Mouse (Mus musculus) heart, adult 18-20 months (tissue): ENCODE results near the gene Olfr657. TPM values are rescaled to one million over a fixed set of nuclear protein-coding genes. Genes with fewer than 3 reads are reported as not detected.
A peak's percentile ranks its signal among the peaks of the same experiment; 100 is the strongest.

Experiments
- DNase-seq, 2 experiments: peaks; one replicate each; pipeline ENCODE4 v3.0.0; 2021 to 2022; ENCODE audit warnings: mixed read lengths in 1 of 2
- long read RNA-seq, 2 experiments: library from polyadenylated mRNA; stranded (forward); transcript quantifications; one replicate each; pipeline ENCODE4 v2.0.0; 2021
- total RNA-seq, 2 experiments: library from RNA; stranded (reverse); gene quantifications; 2 replicates each; pipeline ENCODE4 v1.2.3; 2021

The Olfr657 gene
- not detected for total RNA-seq
- long read RNA-seq, experiment 1, result 0 reads
- long read RNA-seq, experiment 2, result 0 reads

DNA sequence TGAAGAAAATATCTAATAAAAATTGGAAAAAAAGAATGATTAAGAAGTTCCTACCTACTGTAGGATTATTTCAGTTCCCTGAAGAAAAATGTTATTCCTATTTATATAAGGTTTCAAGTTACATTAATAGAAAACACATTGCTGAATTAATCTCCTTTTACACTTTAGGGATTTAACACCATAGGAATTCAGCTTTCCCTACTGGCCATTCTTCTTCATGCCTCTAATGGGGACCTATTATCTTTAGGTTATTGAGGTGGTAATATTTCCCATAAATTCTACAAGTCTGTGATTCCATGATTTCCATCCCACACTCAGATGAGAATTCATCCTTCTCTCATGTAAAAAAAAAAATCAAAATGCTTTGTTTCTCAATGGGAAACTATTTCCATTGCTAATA, at the start of gene Olfr657:
TSS of gene Olfr657 (plus strand) at position 301 of the 400 bp plus-strand sequence.
- DNase-seq, result no peak

DNA sequence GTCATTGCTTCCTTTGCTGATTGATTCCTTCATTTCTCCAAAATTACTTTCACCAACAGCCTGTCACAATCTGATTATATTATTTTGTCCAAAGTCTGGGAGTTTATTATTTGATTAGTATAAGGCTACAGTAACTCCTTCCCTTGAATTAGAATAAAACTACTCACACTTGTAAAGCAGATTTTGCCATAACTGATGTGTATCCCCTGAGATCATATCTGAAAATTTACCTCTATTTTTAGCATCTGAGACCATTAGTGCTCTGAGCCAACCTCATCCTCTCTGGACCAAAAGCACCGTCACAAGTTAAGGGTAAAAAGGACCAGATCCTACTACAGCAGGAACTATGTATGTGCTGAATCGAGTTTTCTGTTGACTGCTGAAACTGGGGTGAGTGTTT, 47.6 kb upstream of the Olfr657 start, which contains the start of gene Olfr653:
TSS of gene Olfr653 (plus strand) at position 301 of the 400 bp plus-strand sequence.
- no peak for DNase-seq

DNA sequence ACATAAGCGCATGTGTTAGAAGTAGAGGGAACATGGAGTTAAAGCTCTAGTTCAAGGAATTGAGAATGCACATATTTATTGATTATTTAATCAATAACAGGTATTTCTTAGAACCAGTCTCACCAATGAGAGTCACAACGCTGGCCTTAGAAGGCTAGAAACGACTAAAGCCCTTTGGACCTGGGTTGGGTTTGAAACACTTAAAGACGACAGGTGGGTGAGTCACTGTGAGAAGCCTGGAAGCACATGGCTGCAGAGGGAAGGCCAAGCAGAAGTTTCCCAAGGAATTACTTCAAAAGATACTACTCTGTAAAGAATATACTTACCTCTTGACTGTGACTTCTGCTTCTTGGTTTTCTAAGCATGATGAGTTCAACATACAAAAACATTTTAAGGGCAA, 43.7 kb upstream of the Olfr657 start:
- no peak for DNase-seq

DNA sequence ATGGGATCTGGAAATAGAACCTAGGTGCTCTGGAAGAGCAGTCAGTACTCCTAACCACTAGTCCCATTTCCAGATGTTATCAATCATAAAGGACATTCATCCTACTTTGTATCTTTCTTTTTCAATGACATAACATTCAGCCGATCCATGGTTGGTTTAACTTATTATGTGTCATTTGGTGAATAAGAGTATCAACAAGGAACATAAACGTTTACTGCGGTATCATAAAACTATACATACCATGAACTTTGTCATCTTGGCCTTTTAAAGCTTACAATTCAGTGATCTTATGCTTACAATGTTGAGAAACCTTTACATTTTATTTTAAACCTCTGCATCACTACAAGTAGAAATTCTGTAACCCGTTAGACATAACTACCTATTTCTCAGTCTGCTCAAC, 43.2 kb upstream of the Olfr657 start:
- DNase-seq, result no peak

DNA sequence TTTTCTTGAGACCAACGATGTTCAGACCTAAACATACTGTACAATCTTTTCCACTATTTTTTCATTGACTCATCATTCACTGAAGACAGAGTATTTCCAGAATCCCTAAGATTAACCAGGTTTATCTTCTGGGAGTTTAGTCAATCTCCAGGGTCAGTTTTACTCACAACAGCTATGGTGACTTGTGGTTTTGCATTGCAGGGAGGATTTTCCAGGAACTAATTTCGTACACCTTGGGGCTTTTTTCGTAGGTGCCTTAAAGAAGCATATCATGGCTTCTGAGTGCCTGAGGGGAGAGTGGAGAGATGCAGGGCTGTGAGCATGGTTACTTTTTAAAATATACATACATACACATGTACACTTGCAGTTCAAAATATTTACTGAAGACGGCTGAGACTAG, 37.9 kb upstream of the Olfr657 start, which contains the start of gene Olfr654:
TSS of gene Olfr654 (plus strand) at position 301 of the 400 bp plus-strand sequence.
- no peak for DNase-seq

DNA sequence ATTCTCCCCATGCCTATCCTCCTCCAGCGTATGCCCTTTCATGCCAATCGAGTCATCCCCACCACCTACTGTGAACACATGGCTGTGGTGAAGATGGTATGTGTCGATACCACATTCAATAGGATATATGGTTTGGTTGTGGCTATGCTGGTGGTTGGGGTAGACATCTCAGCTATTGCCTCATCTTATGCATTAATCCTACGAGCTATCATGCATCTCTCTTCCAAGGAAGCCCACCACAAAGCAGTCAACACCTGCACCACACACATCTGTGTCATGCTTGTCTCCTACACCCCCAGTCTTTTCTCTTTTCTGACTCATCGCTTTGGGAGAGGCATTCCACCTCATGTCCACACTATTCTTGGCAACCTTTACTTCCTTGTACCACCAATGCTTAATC, 36.3 kb upstream of the Olfr657 start:
- DNase-seq, result no peak

DNA sequence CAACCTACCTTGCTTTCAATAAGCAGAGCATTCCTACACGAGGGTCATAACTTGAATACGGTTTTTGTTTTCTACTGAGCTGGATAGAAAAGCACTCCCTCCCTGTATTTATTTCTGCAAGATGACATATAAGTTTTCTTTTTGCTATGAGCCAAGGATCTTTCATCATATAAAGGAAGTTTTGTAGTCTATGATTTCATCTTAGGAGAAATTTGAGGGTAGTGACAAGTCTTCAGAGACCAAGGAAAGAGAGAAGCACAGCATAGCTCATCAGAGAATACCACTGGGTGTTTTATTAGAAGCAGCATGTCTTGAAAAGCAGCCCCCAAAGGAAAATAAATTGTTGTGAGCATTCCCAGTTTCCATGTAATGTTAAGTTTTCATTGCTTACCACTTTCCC, 22.9 kb upstream of the Olfr657 start, which contains the start of gene Olfr655:
TSS of gene Olfr655 (minus strand) at position 101 of the 400 bp plus-strand sequence.
- no peak for DNase-seq

DNA sequence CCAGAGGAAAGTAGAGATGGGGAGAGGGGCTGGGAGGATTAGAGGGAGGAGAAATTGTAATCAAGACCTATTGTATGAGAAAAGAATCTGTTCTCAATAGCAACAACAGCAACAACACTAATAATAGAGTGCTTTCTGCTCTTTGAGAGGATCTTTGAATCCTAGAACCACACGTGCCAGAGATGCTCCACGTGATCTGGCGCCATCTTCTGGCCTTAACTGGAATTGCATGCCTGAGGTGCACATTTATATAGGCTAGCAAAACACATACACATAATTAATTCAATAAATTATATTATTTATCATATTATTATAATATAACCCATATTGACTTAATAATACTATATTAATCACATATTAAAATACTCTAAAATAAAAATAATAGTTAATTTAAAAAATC, 21.4 kb upstream of the Olfr657 start:
- peak; percentile 11 to 29 for DNase-seq

DNA sequence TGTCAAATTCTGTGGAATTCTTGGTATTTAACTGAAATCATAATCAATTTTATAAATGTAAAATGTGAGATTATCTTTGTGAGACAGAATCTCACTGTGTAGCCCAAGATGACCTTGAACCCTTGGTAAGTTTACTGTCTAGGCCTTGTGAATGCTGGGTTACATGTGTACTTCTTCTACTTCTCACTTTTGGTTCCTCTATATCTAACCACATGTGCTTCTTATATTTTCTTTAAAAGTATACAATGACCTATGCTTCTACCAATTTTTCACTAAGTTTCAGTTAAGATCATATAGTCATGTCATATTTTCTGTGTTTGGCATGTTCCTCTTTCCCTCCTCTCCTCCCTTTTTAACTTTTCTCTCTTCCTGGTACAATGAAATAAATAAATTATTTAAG, 19.9 kb upstream of the Olfr657 start:
- no peak for DNase-seq

DNA sequence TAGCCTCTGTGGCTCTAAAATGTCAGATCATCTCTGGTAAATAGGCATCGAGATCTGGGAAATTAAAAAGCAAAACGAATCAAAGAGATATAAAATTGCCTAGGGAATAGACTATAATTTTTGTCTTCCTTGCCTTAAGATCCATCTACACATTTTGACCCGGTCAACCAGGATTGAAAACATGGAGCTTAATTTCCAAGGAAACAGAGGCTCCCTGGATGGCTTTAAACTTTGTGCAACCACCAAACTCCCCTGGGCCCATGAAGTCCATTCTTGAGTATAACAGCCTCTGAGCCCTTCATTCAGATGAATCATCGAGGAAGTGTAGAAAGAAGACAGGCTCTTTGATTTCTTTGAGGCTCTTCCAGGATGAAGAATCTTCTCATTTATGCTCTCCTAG, 10.9 kb upstream of the Olfr657 start, which contains the start of gene Olfr656:
TSS of gene Olfr656 (plus strand) at position 301 of the 400 bp plus-strand sequence.
- DNase-seq, result no peak

DNA sequence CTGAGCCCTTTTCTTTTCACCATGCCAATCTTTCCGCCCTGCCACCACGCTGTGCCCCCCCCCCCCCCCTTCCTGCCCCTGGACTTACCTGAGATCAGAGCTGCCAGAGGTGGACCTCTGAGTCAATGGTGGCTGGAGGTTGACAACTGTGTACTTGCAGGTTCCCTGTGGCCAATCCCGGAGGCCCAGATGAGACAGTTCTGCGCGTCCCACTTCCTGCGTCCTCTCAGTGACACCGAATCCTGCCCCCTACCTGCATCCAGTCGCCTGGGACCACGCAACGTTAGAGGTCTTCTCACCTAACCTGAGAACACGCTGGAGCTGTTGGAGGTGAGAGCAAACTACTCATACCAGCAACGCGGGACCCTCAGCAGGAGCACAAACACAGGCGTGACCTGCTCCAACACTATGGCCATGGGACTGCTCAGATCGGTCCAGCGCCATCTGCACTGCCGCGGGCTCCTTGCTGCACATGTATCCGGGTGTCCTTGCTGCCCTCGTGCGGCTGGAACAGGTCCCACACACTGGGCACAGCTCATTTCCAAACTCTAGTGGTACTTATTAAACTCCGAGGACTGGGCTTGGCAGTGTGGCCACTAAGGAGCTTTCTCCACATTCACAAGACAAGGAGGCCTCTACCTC, 22.4 kb downstream of the Olfr657 start, which contains the start of gene Olfr658:
TSS of gene Olfr658 (minus strand) at position 465 of the 642 bp plus-strand sequence.
- peak; percentile 17 to 22 for DNase-seq

DNA sequence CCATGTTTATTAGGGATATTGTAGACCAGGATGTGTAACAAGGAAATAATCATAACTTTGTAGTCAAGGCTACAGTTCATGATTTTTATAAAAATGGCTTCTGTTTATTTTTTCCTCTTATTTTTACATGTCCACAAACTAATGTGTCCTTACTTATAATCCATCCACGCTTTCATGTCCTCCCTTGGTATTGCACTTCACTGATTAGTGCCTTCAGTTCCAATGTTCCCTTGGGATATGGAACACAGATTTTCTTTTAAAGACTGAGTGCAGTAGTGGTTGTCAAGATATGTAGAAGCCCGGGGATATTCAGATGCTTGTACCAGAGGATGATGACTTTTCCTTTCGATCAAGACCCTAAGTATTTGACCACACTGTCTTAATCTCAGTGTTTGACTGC, 41.9 kb downstream of the Olfr657 start, which contains the start of gene Olfr659:
TSS of gene Olfr659 (plus strand) at position 301 of the 400 bp plus-strand sequence.
- DNase-seq, result no peak

DNA sequence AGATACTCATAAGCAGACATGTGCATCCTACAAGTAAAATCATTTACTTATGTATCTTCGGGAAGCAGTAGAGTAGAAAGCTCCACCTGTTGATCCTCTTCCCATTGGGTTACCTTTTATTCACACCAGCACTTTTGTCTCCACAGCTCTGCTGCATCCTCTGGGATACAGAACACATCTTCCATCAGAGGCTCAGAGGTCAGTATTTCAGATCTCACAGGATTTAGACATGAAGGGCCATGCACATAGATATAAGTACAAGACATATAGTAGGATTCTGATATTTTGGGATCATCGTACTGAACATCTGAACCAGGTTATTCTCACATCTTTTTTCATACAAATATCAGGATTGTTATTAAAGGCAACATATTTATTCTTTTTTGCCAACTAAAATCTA, 61.6 kb downstream of the Olfr657 start, which contains the start of gene Olfr661:
TSS of gene Olfr661 (plus strand) at position 301 of the 400 bp plus-strand sequence.
- DNase-seq, result no peak

Other genes starting within 250 kb of the Olfr657 start
- under 1 TPM; 0.39 to 0.45 TPM for gene Trim30c, start 224.0 kb upstream of the Olfr657 start, total RNA-seq
- 1 to 10 TPM; 4.3 to 4.9 TPM for gene Trim30a, start 159.6 kb upstream of the Olfr657 start, total RNA-seq
- gene Trim30d, start 116.9 kb upstream of the Olfr657 start, total RNA-seq, result under 1 TPM; 0.87 to 0.97 TPM
- gene Olfr651, start 74.7 kb upstream of the Olfr657 start, total RNA-seq, result not detected
- gene Olfr652, start 63.9 kb upstream of the Olfr657 start, total RNA-seq, result not detected
- not detected for gene Olfr653, start 47.5 kb upstream of the Olfr657 start, total RNA-seq
- not detected for gene Olfr654, start 37.8 kb upstream of the Olfr657 start, total RNA-seq
- gene Olfr655, start 23.0 kb upstream of the Olfr657 start, total RNA-seq, result not detected
- gene Olfr656, start 10.8 kb upstream of the Olfr657 start, total RNA-seq, result not detected
- gene Olfr658, start 22.5 kb downstream of the Olfr657 start, total RNA-seq, result not detected
- gene Olfr659, start 42.0 kb downstream of the Olfr657 start, total RNA-seq, result not detected
- not detected for gene Olfr661, start 61.7 kb downstream of the Olfr657 start, total RNA-seq
- gene Usp17le, start 152.7 kb downstream of the Olfr657 start, total RNA-seq, result not detected
- not detected for gene Usp17lb, start 217.8 kb downstream of the Olfr657 start, total RNA-seq
- gene Usp17la, start 232.2 kb downstream of the Olfr657 start, total RNA-seq, result not detected